Mouse (Mus musculus): ENCODE results near the gene Smarca4.

GRCm38 (mm10) chr9:21625342-21626339 is 9.7 kb downstream of the Smarca4 start:
- TF ChIP-seq CTCF (IDR thresholded peaks at IDR 0.05; ENCODE audit: low read depth) (no peak), EP300 (optimal IDR thresholded peaks at IDR 0.05) (no peak)

Data from stomach, postnatal 0 days (tissue).